Mouse (Mus musculus): Measurements from ENCODE around the gene Zc3h18.

Zc3h18 gene

DNA sequence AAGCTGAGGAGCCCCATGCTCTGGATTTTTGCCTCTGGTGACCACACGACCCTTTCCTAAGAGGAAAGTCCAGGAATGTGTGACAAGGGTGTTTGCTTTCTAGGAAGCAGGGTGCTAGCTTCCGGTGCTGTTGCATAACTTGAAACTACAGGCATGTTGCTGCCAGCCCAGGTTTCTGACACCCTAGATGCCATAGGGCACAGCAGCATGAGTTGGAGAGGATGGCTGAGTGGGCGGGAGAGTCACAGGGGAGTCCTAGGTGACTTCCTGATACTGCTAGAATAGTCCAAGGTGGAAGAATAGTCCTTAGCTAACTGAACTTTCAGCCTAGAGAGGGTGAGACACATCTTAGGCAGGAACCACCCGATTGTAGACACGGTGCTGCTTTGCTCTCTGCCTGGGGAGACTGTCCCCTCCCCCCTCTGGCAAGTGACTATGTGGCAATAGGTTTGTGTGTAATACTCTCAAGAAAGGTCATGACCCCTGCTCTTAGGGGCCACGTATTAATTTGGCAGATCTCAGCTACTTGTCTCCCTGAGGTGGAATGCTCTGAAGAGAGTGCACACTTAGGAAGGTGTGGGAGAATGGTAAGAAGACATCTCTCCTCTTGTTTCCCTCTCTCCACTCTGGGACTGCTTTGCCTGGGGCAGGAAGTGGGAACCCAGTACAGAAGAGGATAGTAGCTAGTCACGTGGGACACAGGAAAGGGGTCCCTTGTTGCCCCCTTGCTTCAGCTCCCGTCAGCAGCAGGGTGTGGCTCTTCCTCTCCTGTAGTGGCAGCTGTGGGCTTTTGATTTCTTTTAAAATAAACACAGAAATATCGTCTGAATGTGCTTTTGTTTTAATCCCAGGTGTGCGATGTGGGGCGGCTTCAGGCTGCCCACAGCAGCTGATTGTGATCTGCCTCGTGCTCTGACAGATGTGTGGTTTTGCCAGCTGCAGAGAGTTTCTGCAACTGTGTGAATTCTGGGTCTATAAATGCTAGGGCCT lies 87.5 kb downstream of the Zc3h18 start:
- no peak for DNase-seq (ENCODE audit: low spot score in 2 of 2)

DNA sequence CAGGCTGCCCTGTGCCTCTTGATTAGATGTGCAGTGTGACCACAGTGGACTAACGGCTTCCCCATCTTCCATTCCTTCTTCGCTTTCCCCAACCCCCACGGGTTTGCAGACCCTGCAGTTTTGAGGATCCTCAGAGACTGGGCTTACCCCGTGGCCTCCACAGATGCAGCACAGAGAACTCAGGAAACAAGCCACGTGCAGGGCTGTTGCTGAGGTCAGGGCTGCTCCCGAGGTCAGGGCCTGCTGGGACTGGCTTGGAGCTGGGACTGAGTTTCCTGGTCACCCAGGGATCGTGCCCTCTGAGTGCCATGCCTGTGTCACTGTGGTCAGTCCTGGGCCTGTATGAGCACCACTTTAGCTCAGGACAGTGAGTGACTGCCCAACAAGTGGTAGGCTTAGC lies 88.6 kb downstream of the Zc3h18 start:
- no peak for DNase-seq (ENCODE audit: low spot score in 2 of 2)

Data from cerebellum, postnatal 4 days (tissue).